Mouse (Mus musculus): Measurements from ENCODE around the gene Ift88. TPM values are rescaled to one million over a fixed set of nuclear protein-coding genes. Genes with fewer than 3 reads are reported as not detected.
"Not testable (repeated sequence)": the region's sequence is repeated elsewhere in the genome, so short reads cannot be mapped to it uniquely, and the experiment has no call there.

The Ift88 gene
- polyA plus RNA-seq, 1 experiment from 2014 or later, result 6.1 TPM

- 83% methylated on average over 5 of the region's 5 CpGs for WGBS
- Histone ChIP-seq H3K4me2 (no peak overlapping the region), H3K27me3 (replicated peaks) (no peaks in the 10 kb centered on the region), H3K27ac (replicated peaks) (no peak overlapping the region), H3K4me3 (no peak overlapping the region), H3K9ac (no peak overlapping the region), H3K4me1 (peaks cover 4% of the 10 kb centered on the region; the same call in 1 of the 2 replicates), H3K9me3 (no peaks in the 10 kb centered on the region), H3K36me3 (0 out of 2 replicates have a peak, but pooled peaks cover 4% of the 10 kb centered on the region)
- ATAC-seq (ENCODE audit: extremely low read depth, insufficient number of reproducible peaks, low FRiP score, low TSS enrichment), result no peak
Observed at GRCm38 (mm10) chr14:57459883-57460282, 36.0 kb downstream of the Ift88 start.

- H3K9me3 ChIP-seq; H3K4me3 ChIP-seq; H3K4me1 ChIP-seq; H3K9ac ChIP-seq; H3K27me3 ChIP-seq (replicated peaks); ATAC-seq (ENCODE audit: extremely low read depth, insufficient number of reproducible peaks, low FRiP score, low TSS enrichment); H3K4me2 ChIP-seq; H3K36me3 ChIP-seq; H3K27ac ChIP-seq (replicated peaks): not testable (repeated sequence)
- 73% methylated on average over 5 of the region's 5 CpGs for WGBS
Observed at GRCm38 (mm10) chr14:57460326-57460725, 36.5 kb downstream of the Ift88 start.

GRCm38 (mm10) chr14:57462871-57463270, 39.0 kb downstream of the Ift88 start:
- Histone ChIP-seq H3K9ac (no peak overlapping the region), H3K4me3 (no peak overlapping the region), H3K4me2 (no peak overlapping the region), H3K36me3 (no peaks in the 10 kb centered on the region), H3K27ac (replicated peaks) (no peak overlapping the region), H3K9me3 (no peaks in the 10 kb centered on the region), H3K27me3 (replicated peaks) (no peaks in the 10 kb centered on the region), H3K4me1 (peaks cover 4% of the 10 kb centered on the region; the same call in 1 of the 2 replicates)
- ATAC-seq (ENCODE audit: extremely low read depth, insufficient number of reproducible peaks, low FRiP score, low TSS enrichment), result no peak
- 50% methylated on average over 5 of the region's 5 CpGs for WGBS

- Histone ChIP-seq H3K4me3 (no peak overlapping the region), H3K27ac (replicated peaks) (no peak overlapping the region)
- WGBS, result 55% methylated on average over 2 of the region's 2 CpGs
Observed at GRCm38 (mm10) chr14:57475057-57475456, 51.2 kb downstream of the Ift88 start.

GRCm38 (mm10) chr14:57482262-57482661, 58.4 kb downstream of the Ift88 start:
- Histone ChIP-seq H3K9ac (no peak overlapping the region), H3K36me3 (no peaks in the 10 kb centered on the region), H3K27me3 (replicated peaks) (no peaks in the 10 kb centered on the region), H3K4me2 (no peak overlapping the region), H3K27ac (replicated peaks) (no peak overlapping the region), H3K9me3 (no peaks in the 10 kb centered on the region), H3K4me3 (no peak overlapping the region), H3K4me1 (no peaks in the 10 kb centered on the region)
- 87% methylated on average over 2 of the region's 2 CpGs for WGBS
- no peak for ATAC-seq (ENCODE audit: extremely low read depth, insufficient number of reproducible peaks, low FRiP score, low TSS enrichment)

More at GRCm38 (mm10) chr14:57475057-57475456, 51.2 kb downstream of the Ift88 start:
- Histone ChIP-seq H3K4me1 (0 out of 2 replicates have a peak, but pooled peaks cover 7% of the 10 kb centered on the region), H3K27me3 (replicated peaks) (no peaks in the 10 kb centered on the region), H3K9me3 (no peaks in the 10 kb centered on the region), H3K4me2 (no peak overlapping the region), H3K9ac (no peak overlapping the region), H3K36me3 (no peaks in the 10 kb centered on the region)
- no peak for ATAC-seq (ENCODE audit: extremely low read depth, insufficient number of reproducible peaks, low FRiP score, low TSS enrichment)

- H3K36me3 ChIP-seq, result no peaks in the 10 kb centered on the region
- no peaks in the 10 kb centered on the region for H3K9me3 ChIP-seq
- H3K27me3 ChIP-seq (replicated peaks), result no peaks in the 10 kb centered on the region
- no peak overlapping the region for H3K27ac ChIP-seq (replicated peaks)
- H3K4me3 ChIP-seq, result no peak overlapping the region
- 88% methylated on average over 6 of the region's 6 CpGs for WGBS
- no peak for ATAC-seq (ENCODE audit: extremely low read depth, insufficient number of reproducible peaks, low FRiP score, low TSS enrichment)
- no peak overlapping the region for H3K4me2 ChIP-seq
- no peaks in the 10 kb centered on the region for H3K4me1 ChIP-seq
- H3K9ac ChIP-seq, result no peak overlapping the region
Observed at GRCm38 (mm10) chr14:57484183-57484582, 60.3 kb downstream of the Ift88 start.

- no peak overlapping the region for H3K27ac ChIP-seq (replicated peaks)
- H3K4me2 ChIP-seq, result no peak overlapping the region
- 64% methylated on average over 3 of the region's 3 CpGs for WGBS
- H3K9me3 ChIP-seq, result no peaks in the 10 kb centered on the region
- no peaks in the 10 kb centered on the region for H3K27me3 ChIP-seq (replicated peaks)
- H3K4me1 ChIP-seq, result peaks cover 4% of the 10 kb centered on the region; the same call in 1 of the 2 replicates
- peaks cover 5% of the 10 kb centered on the region; the same call in 1 of the 2 replicates for H3K36me3 ChIP-seq
- ATAC-seq (ENCODE audit: extremely low read depth, insufficient number of reproducible peaks, low FRiP score, low TSS enrichment), result no peak
- no peak overlapping the region for H3K4me3 ChIP-seq
- H3K9ac ChIP-seq, result no peak overlapping the region
Observed at GRCm38 (mm10) chr14:57489696-57490095, 65.8 kb downstream of the Ift88 start.

GRCm38 (mm10) chr14:57493840-57494239, 70.0 kb downstream of the Ift88 start:
- 84% methylated on average over 2 of the region's 2 CpGs for WGBS
- no peak for ATAC-seq (ENCODE audit: extremely low read depth, insufficient number of reproducible peaks, low FRiP score, low TSS enrichment)
- no peaks in the 10 kb centered on the region for H3K27me3 ChIP-seq (replicated peaks)
- no peak overlapping the region for H3K27ac ChIP-seq (replicated peaks)
- no peak overlapping the region for H3K9ac ChIP-seq
- H3K9me3 ChIP-seq, result no peaks in the 10 kb centered on the region
- H3K4me2 ChIP-seq, result no peak overlapping the region
- peaks cover 4% of the 10 kb centered on the region; the same call in 1 of the 2 replicates for H3K4me1 ChIP-seq
- no peak overlapping the region for H3K4me3 ChIP-seq
- H3K36me3 ChIP-seq, result peaks cover 5% of the 10 kb centered on the region; the same call in 1 of the 2 replicates

GRCm38 (mm10) chr14:57503729-57504128, 79.9 kb downstream of the Ift88 start:
- no peaks in the 10 kb centered on the region for H3K4me1 ChIP-seq
- H3K4me3 ChIP-seq, result no peak overlapping the region
- peaks cover 6% of the 10 kb centered on the region; the same call in 1 of the 2 replicates for H3K36me3 ChIP-seq
- H3K9ac ChIP-seq, result no peak overlapping the region
- H3K4me2 ChIP-seq, result no peak overlapping the region
- no peaks in the 10 kb centered on the region; the same call in 1 of the 2 replicates for H3K27me3 ChIP-seq (replicated peaks)
- WGBS, result 84% methylated on average over 6 of the region's 6 CpGs
- H3K27ac ChIP-seq (replicated peaks), result no peak overlapping the region
- no peaks in the 10 kb centered on the region for H3K9me3 ChIP-seq
- ATAC-seq (ENCODE audit: extremely low read depth, insufficient number of reproducible peaks, low FRiP score, low TSS enrichment), result no peak

- Histone ChIP-seq H3K36me3 (no peaks in the 10 kb centered on the region), H3K9ac (no peak overlapping the region), H3K9me3 (no peaks in the 10 kb centered on the region), H3K27ac (replicated peaks) (no peak overlapping the region), H3K4me3 (no peak overlapping the region), H3K27me3 (replicated peaks) (no peaks in the 10 kb centered on the region), H3K4me2 (no peak overlapping the region), H3K4me1 (no peaks in the 10 kb centered on the region)
- ATAC-seq (ENCODE audit: extremely low read depth, insufficient number of reproducible peaks, low FRiP score, low TSS enrichment), result no peak
- 53% methylated on average over 6 of the region's 6 CpGs for WGBS
Observed at GRCm38 (mm10) chr14:57509554-57509953, 85.7 kb downstream of the Ift88 start.

GRCm38 (mm10) chr14:57515156-57515762, 91.4 kb downstream of the Ift88 start:
- Histone ChIP-seq H3K4me2 (no peak overlapping the region), H3K4me3 (no peak overlapping the region), H3K27ac (replicated peaks) (no peak overlapping the region), H3K9ac (no peak overlapping the region), H3K36me3 (no peaks in the 10 kb centered on the region), H3K9me3 (no peaks in the 10 kb centered on the region), H3K27me3 (replicated peaks) (no peaks in the 10 kb centered on the region), H3K4me1 (0 out of 2 replicates have a peak, but pooled peaks cover 3% of the 10 kb centered on the region)
- no peak for ATAC-seq (ENCODE audit: extremely low read depth, insufficient number of reproducible peaks, low FRiP score, low TSS enrichment)
- 52% methylated on average over 6 of the region's 6 CpGs for WGBS

- ATAC-seq (ENCODE audit: extremely low read depth, insufficient number of reproducible peaks, low FRiP score, low TSS enrichment), result no peak
- Histone ChIP-seq H3K9me3 (no peaks in the 10 kb centered on the region), H3K4me3 (no peak overlapping the region), H3K36me3 (no peaks in the 10 kb centered on the region), H3K4me2 (no peak overlapping the region), H3K4me1 (0 out of 2 replicates have a peak, but pooled peaks cover 3% of the 10 kb centered on the region), H3K27me3 (replicated peaks) (0 out of 2 replicates have a peak, but pooled peaks cover under 1% of the 10 kb centered on the region), H3K27ac (replicated peaks) (no peak overlapping the region), H3K9ac (no peak overlapping the region)
- 83% methylated on average over 7 of the region's 7 CpGs for WGBS
Observed at GRCm38 (mm10) chr14:57517001-57517400, 93.1 kb downstream of the Ift88 start.
